Mouse (Mus musculus) lung, postnatal 0 days (tissue): ENCODE data around the gene Chd3. TPM values are rescaled to one million over a fixed set of nuclear protein-coding genes. Genes with fewer than 3 reads are reported as not detected.

ENCODE experiments used
- ATAC-seq: fragments of 200-750 bp; cut with Nextera tagmentation; 2 replicates; pipeline ENCODE4 v1.8.0; 2017; ENCODE audit warnings: moderate library complexity
- DNase-seq: peaks from one replicate; pipeline ENCODE4 v3.0.0-alpha.2; 2016; ENCODE audit warnings: low spot score
- H3K27ac ChIP-seq: fragments of 300-500 bp; sonication (generic); 2 replicates; pipeline ENCODE4 v1.5.1; 2014; ENCODE audit warnings: antibody characterized with exemption, mild to moderate bottlenecking, low read length, mixed read lengths
- H3K27me3 ChIP-seq: fragments of 300-500 bp; sonication (generic); replicated peaks from 2 replicates; pipeline ENCODE4 v1.6.1; 2014; ENCODE audit warnings: low read length, mixed read lengths; ENCODE audit not compliant: insufficient read depth
- H3K36me3 ChIP-seq: fragments of 300-500 bp; sonication (generic); 2 replicates; pipeline ENCODE4 v1.6.1; 2014; ENCODE audit warnings: low read length, mixed read lengths; ENCODE audit not compliant: insufficient read depth
- H3K4me1 ChIP-seq: fragments of 300-500 bp; sonication (generic); 2 replicates; pipeline ENCODE4 v1.6.1; 2014; ENCODE audit warnings: antibody characterized with exemption, low read depth, low read length, mixed read lengths; ENCODE audit not compliant: insufficient read depth
- H3K4me2 ChIP-seq: fragments of 300-500 bp; sonication (generic); replicated peaks from 2 replicates; pipeline ENCODE4 v1.6.1; 2014; ENCODE audit warnings: low read depth, mild to moderate bottlenecking, low read length, moderate library complexity, mixed read lengths
- H3K4me3 ChIP-seq: fragments of 300-500 bp; sonication (generic); 2 replicates; pipeline ENCODE4 v1.5.1; 2014; ENCODE audit warnings: low read depth, low read length
- H3K9ac ChIP-seq: fragments of 300-500 bp; sonication (generic); replicated peaks from 2 replicates; pipeline ENCODE4 v1.6.1; 2014; ENCODE audit warnings: low read depth, mild to moderate bottlenecking
- H3K9me3 ChIP-seq: fragments of 300-500 bp; sonication (generic); 2 replicates; pipeline ENCODE4 v1.6.1; 2016; ENCODE audit warnings: low read length, mixed read lengths
- CTCF ChIP-seq: IDR thresholded peaks from 2 replicates; pipeline ENCODE4 v1.5.1; 2016; ENCODE audit warnings: antibody characterized with exemption, mild to moderate bottlenecking
- EP300 ChIP-seq: IDR thresholded peaks from 2 replicates; pipeline ENCODE4 v1.6.1; 2016; ENCODE audit warnings: antibody characterized with exemption, mild to moderate bottlenecking, control low read depth
- WGBS: fragments of 180-500 bp; shearing (Covaris S2); extraction: QIAGEN DNeasy Blood & Tissue Kit; methylation state at CpG from one replicate; pipeline ENCODE4 v1.1.7; 2014; 5-methylcytosine and 5-hydroxymethylcytosine counted together
- polyA plus RNA-seq: library from polyadenylated mRNA; unstranded; fragments of >200 nt; fragmentation: Nextera tagmentation; extraction: Ambion mirVana; gene quantifications from 2 replicates; pipeline ENCODE4 v1.2.1, GENCODE M21; 2015

Gene Chd3
- polyA plus RNA-seq, 1 experiment from 2014 or later: 29.9 TPM

- H3K4me2 ChIP-seq: no peak overlapping the region
- H3K4me3 ChIP-seq: no peak overlapping the region
- H3K4me1 ChIP-seq: peaks cover 5% of the 10 kb centered on the region
- no peak overlapping the region for H3K9ac ChIP-seq
- 0 out of 2 replicates have a peak, but pooled peaks cover 5% of the 10 kb centered on the region for H3K36me3 ChIP-seq
- H3K27ac ChIP-seq: no peak overlapping the region
- DNase-seq: no peak
- H3K9me3 ChIP-seq: no peaks in the 10 kb centered on the region
- no peak for ATAC-seq
- WGBS: 40% methylated on average over 12 of the region's 12 CpGs
- H3K27me3 ChIP-seq: no peaks in the 10 kb centered on the region
- TF ChIP-seq CTCF: no peak
- TF ChIP-seq EP300: no peak
Observed at GRCm38 (mm10) chr11:69372056-69372779, 3.0 kb upstream of the Chd3 start.

GRCm38 (mm10) chr11:69371601-69372000 is 2.4 kb upstream of the Chd3 start:
- Histone ChIP-seq H3K4me3 (no peak overlapping the region), H3K9ac (no peak overlapping the region), H3K4me1 (peaks cover 5% of the 10 kb centered on the region), H3K36me3 (0 out of 2 replicates have a peak, but pooled peaks cover 5% of the 10 kb centered on the region), H3K9me3 (no peaks in the 10 kb centered on the region), H3K4me2 (no peak overlapping the region), H3K27ac (no peak overlapping the region), H3K27me3 (no peaks in the 10 kb centered on the region)
- WGBS: 48% methylated on average over 12 of the region's 12 CpGs
- DNase-seq (no peak), ATAC-seq (no peak)
- TF ChIP-seq EP300 (no peak), CTCF (no peak)

GRCm38 (mm10) chr11:69370817-69371215 is 1.6 kb upstream of the Chd3 start:
- Histone ChIP-seq H3K4me1 (peaks cover 6% of the 10 kb centered on the region), H3K27me3 (no peaks in the 10 kb centered on the region), H3K9me3 (no peaks in the 10 kb centered on the region), H3K36me3 (0 out of 2 replicates have a peak, but pooled peaks cover 3% of the 10 kb centered on the region), H3K4me3 (no peak overlapping the region), H3K4me2 (no peak overlapping the region), H3K27ac (peak overlapping the region; percentile 60), H3K9ac (no peak overlapping the region)
- 13% methylated on average over 9 of the region's 9 CpGs for WGBS
- TF ChIP-seq EP300: no peak
- no peak for TF ChIP-seq CTCF
- DNase-seq (peak; percentile 36), ATAC-seq (no peak)

GRCm38 (mm10) chr11:69369990-69370816 is 997 bp upstream of the Chd3 start:
- WGBS: 6% methylated on average over 2 of the region's 2 CpGs
- peaks cover 13% of the 10 kb centered on the region for H3K4me1 ChIP-seq
- ATAC-seq: no peak

GRCm38 (mm10) chr11:69368356-69369214 is 621 bp downstream of the Chd3 start:
- Histone ChIP-seq H3K9ac (peak overlapping the region; percentile 95), H3K4me3 (peak overlapping the region; percentile 98), H3K36me3 (no peaks in the 10 kb centered on the region), H3K9me3 (no peaks in the 10 kb centered on the region), H3K27me3 (no peaks in the 10 kb centered on the region), H3K27ac (peak overlapping the region; percentile 100), H3K4me2 (peak overlapping the region; percentile 77), H3K4me1 (peaks cover 24% of the 10 kb centered on the region)
- under 1% methylated on average over 36 of the region's 106 CpGs for WGBS
- TF ChIP-seq EP300: no peak
- no peak for TF ChIP-seq CTCF
- peak; percentile 72 for DNase-seq
- peak; percentile 11 for ATAC-seq

More at GRCm38 (mm10) chr11:69369990-69370816, 997 bp upstream of the Chd3 start:
- TF ChIP-seq EP300 (no peak), CTCF (no peak)
- H3K36me3 ChIP-seq: no peaks in the 10 kb centered on the region
- DNase-seq: peak; percentile 69
- peak overlapping the region; percentile 77 for H3K4me2 ChIP-seq
- no peaks in the 10 kb centered on the region for H3K27me3 ChIP-seq
- H3K4me3 ChIP-seq: peak overlapping the region; percentile 98; the same call in 1 of the 2 replicates
- no peaks in the 10 kb centered on the region for H3K9me3 ChIP-seq
- peak overlapping the region; percentile 95 for H3K9ac ChIP-seq
- H3K27ac ChIP-seq: peak overlapping the region; percentile 100
